Mouse (Mus musculus): ENCODE results near the gene Sgsm2.
A peak's percentile ranks its signal among the peaks of the same experiment; 100 is the strongest.

Sgsm2 gene

DNA sequence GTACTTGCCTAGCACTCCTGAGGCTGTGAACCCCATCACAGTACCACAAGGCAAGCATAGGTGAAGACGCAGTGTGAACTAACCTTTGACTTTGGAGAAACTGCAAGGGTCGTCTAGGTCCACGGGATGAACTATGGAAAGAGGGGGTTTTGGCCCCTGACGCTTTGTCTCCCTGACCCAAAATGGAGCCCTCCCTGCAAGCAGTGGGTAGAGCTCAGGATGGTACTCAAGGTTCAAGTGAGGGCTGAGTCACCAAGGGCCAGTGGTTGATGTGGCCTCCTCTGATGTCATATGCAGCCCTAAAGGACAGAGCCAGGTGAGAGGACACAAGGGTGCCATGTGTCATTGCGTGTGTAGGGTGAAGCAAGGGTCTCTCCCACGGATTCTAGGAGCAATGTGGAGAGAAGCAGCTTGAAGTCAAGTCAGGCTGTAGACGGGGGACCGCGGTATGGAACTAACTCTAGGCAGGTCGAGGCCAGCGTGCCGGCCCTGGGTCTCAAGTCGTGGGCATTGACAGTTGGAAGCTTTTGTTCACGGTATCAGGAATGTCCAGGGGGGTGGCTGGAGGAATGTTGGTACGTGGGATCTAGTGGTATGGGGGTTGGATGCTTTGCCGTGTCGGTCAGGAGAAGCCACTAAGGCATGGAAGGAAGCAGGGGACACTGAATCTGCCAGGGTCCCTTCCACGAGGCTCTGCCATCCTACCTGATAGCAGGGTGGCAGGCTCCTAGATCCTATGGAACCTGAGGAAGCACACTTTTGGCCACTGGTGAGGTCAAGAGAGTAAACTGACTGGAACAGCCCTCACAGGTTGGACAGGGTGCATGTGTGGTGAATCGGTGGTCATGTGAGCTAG is 56.8 kb downstream of the Sgsm2 start:
- no peak for DNase-seq

GRCm38 (mm10) chr11:74838971-74839370 is 57.9 kb downstream of the Sgsm2 start:
- DNase-seq, result peak; percentile 64

DNA sequence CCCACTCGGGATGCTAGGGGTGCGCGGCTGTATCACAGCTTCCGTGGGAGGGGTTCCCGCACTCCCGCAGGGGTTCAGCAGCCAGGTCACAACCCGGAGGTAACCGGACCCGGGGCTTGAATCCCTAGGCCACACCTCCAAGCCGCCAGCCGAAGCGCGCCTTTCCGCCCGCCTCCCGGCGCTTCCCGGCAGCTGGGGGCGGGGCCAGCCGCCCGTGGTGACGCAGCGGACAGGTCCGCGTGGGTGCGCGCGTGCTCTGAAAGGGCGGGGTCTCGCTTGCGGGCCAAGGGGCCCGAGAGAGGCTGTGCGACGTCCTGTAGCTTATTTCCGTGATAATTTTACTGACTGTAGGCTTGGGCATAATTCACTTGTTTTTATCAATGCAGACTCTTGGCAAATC is 58.4 kb downstream of the Sgsm2 start:
- peak; percentile 96 for DNase-seq

GRCm38 (mm10) chr11:74837694-74838431 is 59.0 kb downstream of the Sgsm2 start:
- peak; percentile 97 for DNase-seq

DNA sequence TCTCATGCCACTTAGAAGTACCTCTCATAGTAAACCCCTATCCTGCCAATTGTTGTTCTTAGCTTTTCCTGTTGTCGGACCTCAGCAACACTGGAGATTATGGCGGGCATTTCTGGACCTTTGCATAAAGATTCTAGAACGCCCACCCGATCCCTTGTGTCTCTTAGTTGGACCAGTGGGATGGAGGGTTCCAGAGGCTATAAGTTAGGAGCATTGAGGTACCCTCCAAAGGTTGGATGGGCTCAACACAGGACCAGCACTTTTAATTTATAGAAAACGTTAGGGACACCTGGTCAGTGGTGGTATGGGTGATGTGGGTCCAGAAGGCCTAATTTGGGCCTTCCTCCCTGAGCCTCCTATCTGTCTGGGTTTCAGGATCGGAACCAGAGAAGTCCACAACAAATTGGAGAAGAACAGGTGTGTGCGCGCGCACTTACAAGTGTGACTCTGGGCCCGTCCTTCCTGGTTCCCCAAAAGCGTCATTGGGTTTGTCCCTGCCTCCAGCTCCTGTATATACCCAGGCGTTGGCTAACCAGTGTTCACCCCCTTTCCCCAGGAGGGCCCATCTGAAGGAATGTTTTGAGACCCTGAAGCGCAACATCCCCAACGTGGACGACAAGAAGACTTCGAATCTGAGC is 59.7 kb downstream of the Sgsm2 start:
- no peak for DNase-seq

- no peak for DNase-seq
Measured at GRCm38 (mm10) chr11:74836225-74837055, 60.4 kb downstream of the Sgsm2 start.

- no peak for DNase-seq
Measured at GRCm38 (mm10) chr11:74835593-74836224, 61.2 kb downstream of the Sgsm2 start.

DNA sequence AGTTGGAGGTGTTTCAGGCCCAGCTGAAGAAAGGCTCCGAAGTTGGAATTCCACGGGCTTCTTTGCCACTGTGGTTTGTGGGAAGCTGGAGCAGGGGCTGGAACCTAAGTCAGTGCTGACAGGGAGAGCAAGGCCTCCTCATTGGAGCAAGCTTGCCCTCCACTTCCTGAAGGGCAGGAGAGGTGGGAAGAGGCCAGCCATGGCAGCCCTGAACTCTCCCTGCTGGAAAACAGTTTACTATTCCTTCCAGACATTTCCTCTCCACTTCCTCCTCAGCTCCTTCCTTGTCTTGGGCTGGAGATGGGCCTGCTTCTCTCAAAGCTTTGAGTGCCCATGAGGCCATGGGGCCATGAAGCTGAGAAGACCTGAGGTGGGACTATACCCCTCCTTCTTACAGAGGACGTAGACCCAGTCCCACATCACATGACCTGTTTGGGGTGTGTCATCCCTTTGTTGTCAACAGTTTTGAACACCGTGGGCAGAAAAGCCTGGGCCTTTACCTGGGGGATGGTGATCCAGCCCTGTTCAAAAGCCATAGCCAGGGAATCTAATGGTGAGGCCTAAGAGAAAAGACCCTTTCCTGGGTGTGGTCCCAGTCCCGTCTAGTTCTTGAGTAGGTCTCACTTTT is 62.1 kb downstream of the Sgsm2 start:
- DNase-seq, result no peak

GRCm38 (mm10) chr11:74834359-74834638 is 62.6 kb downstream of the Sgsm2 start:
- no peak for DNase-seq

DNA sequence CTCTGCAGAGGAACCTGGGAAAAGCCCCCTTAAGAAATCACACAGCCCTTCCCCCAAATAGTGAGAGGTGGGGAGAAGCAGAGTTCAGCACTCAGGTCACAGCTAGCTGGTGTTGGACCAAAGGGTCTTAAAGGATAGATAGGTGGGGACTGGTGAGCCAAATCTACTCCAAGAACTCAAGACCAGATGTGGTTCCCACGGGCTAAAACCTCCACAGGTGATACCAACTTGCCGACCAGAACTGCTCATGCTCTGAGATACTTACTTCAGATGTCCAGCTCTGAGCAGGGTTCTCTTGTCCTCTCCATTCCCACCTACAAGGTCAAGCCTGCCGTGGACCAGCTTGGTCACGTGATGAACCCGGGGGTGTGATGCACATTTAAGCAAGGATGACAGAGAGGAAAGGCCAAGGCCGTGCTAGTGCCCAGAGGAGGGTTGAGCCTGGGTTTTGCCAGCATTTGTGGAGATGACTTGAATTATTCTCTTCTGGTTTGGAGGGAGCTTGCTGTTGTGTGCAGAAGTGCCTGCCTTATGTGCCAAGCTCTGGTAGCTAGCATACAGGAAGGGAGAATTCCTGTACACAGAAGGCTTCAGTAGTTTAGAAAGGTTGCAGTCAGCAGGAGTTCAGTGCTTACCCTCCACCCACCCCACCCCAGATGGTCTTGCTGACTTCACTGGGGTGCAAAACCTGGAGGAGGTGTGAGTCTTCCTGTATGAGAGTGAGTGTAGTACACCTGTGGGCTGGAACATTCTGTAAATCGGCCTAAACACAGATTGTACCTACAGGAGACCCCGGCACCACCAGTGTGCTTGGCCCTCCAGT is 63.1 kb downstream of the Sgsm2 start:
- no peak for DNase-seq

DNA sequence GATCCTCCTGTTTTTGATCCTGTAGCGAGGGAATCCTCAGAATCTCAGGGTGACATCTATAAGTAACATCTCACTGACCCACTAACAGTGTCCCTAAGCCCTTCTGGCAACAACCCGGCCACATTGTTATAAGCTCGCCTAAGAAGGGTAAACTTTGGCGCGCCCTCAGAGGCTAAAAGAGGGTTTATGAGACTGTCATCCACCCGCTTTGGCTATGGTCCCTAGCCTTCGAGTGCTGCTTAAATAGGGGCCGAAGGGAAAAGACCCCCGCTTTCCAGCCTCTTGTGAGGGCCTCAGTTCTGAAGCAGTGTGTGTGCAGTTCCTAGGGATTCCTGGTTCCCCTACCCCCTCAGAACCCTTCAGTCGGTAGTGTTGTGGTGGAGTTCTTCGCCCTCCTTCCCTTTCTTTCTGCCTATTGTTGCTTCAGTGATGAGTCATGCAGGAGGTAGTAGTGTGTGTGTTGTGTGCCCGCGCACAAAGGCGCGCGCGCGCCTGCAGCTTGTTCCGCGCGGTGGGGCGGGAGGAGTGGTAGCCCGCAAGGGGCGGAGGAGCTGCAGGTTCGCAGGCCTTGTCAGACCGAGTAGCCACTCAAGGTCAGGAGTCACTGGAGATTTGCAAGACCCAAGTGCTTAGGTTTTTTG is 64.2 kb downstream of the Sgsm2 start:
- peak; percentile 70 for DNase-seq

DNA sequence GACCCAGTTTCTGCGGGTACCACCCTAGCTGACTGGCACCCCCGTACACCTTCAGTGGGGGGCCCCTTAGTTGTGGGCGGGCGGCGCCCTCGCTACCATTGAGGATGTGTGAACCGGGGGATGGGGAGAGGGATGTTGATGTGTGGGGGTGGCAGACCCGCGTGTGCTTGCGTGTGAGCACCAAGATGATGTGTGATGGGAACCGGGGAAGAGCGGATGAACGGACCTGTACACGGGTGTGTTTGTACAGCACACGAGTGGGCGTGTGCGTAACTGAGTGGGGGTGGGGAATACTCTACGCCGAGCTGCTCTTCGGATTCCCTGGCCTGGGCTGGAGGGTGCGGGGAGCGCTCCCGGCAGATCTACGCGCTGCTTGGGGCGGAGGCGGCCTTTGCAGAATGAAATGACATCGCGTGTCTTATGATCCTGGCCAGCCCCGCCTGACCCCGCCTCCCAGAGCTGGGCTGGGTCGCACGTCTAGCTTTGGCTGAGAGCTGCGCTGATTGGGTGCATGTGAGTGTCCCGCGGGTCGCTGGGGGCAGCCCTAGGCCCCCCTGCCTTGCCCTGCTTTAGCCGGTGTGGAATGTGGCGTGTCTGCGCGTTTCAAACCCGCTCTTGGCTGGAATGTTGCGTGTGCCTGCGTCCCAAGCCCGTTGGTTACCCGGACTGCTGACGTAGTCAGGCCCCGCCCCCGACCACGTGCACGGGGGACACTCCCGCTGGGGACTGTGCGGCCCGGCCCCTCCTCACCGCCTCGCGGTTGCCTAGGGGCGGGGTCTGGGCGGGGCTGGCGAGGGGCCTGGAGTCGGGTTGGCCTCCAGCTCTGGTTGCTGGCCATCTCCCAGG is 65.0 kb downstream of the Sgsm2 start:
- DNase-seq, result peak; percentile 97

GRCm38 (mm10) chr11:74831191-74831605 is 65.7 kb downstream of the Sgsm2 start:
- peak; percentile 60 for DNase-seq

- peak; percentile 91 for DNase-seq
Measured at GRCm38 (mm10) chr11:74830256-74831161, 66.4 kb downstream of the Sgsm2 start, which contains the start of gene Mnt. Gene Mnt, plus strand, starts transcription at chr11:74830920.

DNA sequence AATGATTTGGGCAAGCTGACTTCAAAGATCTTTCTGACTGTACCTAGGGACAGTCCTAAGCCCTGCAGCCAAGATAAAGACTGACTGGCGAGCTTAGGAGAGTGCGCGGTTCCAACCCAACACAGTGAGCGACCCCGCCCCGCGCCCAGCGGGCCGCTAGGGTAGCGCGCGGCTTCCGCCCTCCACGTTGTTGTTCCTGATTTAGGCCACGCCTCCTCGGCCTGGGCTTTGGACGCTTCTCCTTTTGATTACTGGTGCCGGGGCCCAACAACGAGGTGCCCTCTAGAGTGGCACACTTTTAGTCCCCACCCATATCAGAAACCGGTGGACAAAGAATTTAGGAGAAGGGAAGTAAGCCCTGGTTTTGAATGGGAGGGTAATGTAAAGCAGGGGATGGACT is 67.0 kb downstream of the Sgsm2 start:
- peak; percentile 84 for DNase-seq

GRCm38 (mm10) chr11:74828965-74829550 is 67.8 kb downstream of the Sgsm2 start:
- no peak for DNase-seq

GRCm38 (mm10) chr11:74828404-74828931 is 68.4 kb downstream of the Sgsm2 start:
- DNase-seq, result no peak

Data from thymus, postnatal 25 days (tissue).